Mouse (Mus musculus) adrenal gland, postnatal 36 days (tissue): ENCODE results near the gene Socs4. TPM values are rescaled to one million over a fixed set of nuclear protein-coding genes. Genes with fewer than 3 reads are reported as not detected.

ENCODE experiments used
- DNase-seq, 2 experiments: peaks; one replicate each; pipeline ENCODE4 v3.0.0; 2021; ENCODE audit warnings: mixed read lengths in 1 of 2
- total RNA-seq, 2 experiments: library from RNA; stranded (reverse); gene quantifications; 2 replicates each; pipeline ENCODE4 v1.2.3; 2021

Gene Socs4
- total RNA-seq, 2 experiments from 2014 or later, result 20.8 to 23.1 TPM

DNA sequence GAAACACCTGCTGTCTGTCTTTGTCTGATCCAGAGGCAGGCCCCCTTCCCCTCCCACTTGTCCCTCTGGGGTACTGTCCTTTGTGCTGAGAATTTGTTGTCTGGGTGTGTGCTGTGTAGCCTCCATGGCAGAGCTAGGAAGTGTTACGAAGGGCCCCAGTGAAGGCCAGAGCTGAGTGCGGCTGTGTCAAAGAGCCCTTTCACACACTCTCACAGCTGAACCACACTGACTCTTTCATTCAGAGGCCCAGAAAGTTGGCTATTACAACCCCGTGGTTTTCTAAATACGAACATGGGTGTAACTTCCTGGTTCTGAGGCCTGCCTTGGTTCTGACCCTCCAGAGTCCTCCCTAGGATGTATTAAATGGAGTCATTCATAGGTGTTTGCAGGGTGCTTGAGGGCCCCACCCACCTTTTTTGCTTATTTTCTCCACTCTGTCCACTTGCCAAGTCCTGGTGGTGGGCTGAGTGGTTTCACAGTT is 65.1 kb downstream of the Socs4 start:
- DNase-seq, result no peak

Other genes starting within 250 kb of the Socs4 start
- gene Gch1, start 87.5 kb upstream of the Socs4 start, total RNA-seq, result 10 to 100 TPM; 75.6 to 78.0 TPM
- 1 to 10 TPM; 1.9 to 3.0 TPM for gene Wdhd1, start 74 bp upstream of the Socs4 start, total RNA-seq
- gene Mapk1ip1l, start 21.3 kb downstream of the Socs4 start, total RNA-seq, result 10 to 100 TPM; 79.2 to 82.5 TPM
- 10 to 100 TPM in 1 of 2 experiments, 1 to 10 TPM in 1; 9.5 to 16.2 TPM for gene Lgals3, start 90.8 kb downstream of the Socs4 start, total RNA-seq
- 1 to 10 TPM; 1.7 to 3.2 TPM for gene Dlgap5, start 141.5 kb downstream of the Socs4 start, total RNA-seq
- 10 to 100 TPM; 27.5 to 38.2 TPM for gene Fbxo34, start 173.5 kb downstream of the Socs4 start, total RNA-seq